38 mouse cellular contexts compared by ENCODE assay signal in genomic region chr6:25675111-25675510, GRCm38 (mm10). TPM values are rescaled to one million over a fixed set of nuclear protein-coding genes. Genes with fewer than 3 reads are reported as not detected.
"Had no signal": no experiment of that assay in that cellular context is flagged by ENCODE, and none has a peak within 500 bp of the region (broad histone marks: within the 10 kb centered on the region; RNA-seq: fewer than 3 reads in every experiment).

No protein-coding gene starts in this region.

- ATAC-seq: liver, embryonic 12.5 days; liver, postnatal 0 days; lung, postnatal 0 days; midbrain, embryonic 13.5 days; midbrain, embryonic 15.5 days; midbrain, embryonic 16.5 days had no signal

- H3K9me3 ChIP-seq: limb, embryonic 10.5 days; limb, embryonic 12.5 days; limb, embryonic 13.5 days; limb, embryonic 15.5 days; liver, embryonic 12.5 days; liver, embryonic 13.5 days; liver, embryonic 15.5 days; lung, embryonic 15.5 days; megakaryocyte, embryonic 14.5 days; midbrain, embryonic 10.5 days; midbrain, embryonic 12.5 days; midbrain, embryonic 13.5 days; midbrain, embryonic 15.5 days; neural tube, embryonic 12.5 days; neural tube, embryonic 13.5 days had no signal

- H3K9ac ChIP-seq: limb, embryonic 12.5 days; limb, embryonic 13.5 days; limb, embryonic 15.5 days; liver, embryonic 12.5 days; liver, embryonic 13.5 days; liver, embryonic 14.5 days; liver, embryonic 15.5 days; liver, postnatal 0 days; lung, embryonic 14.5 days; lung, embryonic 15.5 days; midbrain, embryonic 12.5 days; midbrain, embryonic 13.5 days; midbrain, embryonic 15.5 days; neural tube, embryonic 12.5 days; neural tube, embryonic 13.5 days had no signal

- H3K4me1 ChIP-seq: limb, embryonic 10.5 days; limb, embryonic 12.5 days; limb, embryonic 13.5 days; limb, embryonic 15.5 days; liver, embryonic 12.5 days; liver, embryonic 13.5 days; liver, embryonic 15.5 days; lung, embryonic 15.5 days; megakaryocyte, embryonic 14.5 days; midbrain, embryonic 10.5 days; midbrain, embryonic 12.5 days; midbrain, embryonic 13.5 days; midbrain, embryonic 15.5 days; neural tube, embryonic 12.5 days; neural tube, embryonic 13.5 days had no signal

- H3K27me3 ChIP-seq: limb, embryonic 12.5 days; limb, embryonic 13.5 days; limb, embryonic 15.5 days; liver, embryonic 12.5 days; liver, embryonic 13.5 days; liver, embryonic 15.5 days; lung, embryonic 15.5 days; megakaryocyte, embryonic 14.5 days; midbrain, embryonic 12.5 days; midbrain, embryonic 13.5 days; midbrain, embryonic 15.5 days; neural tube, embryonic 12.5 days; neural tube, embryonic 13.5 days had no signal

- DNase-seq: left cerebral cortex, postnatal 4 days; liver; liver, embryonic 13.5 days; liver, postnatal 0 days; lung, adult 18-20 months; lung, adult 2 months; lung, embryonic 14.5 days; lung, postnatal 10 days; lung, postnatal 14 days; lung, postnatal 36 days; lung, postnatal 4 days; midbrain, embryonic 14.5 days had no signal

- H3K4me3 ChIP-seq: limb, embryonic 10.5 days; limb, embryonic 12.5 days; limb, embryonic 13.5 days; limb, embryonic 15.5 days; liver, embryonic 12.5 days; liver, embryonic 13.5 days; liver, embryonic 15.5 days; lung, embryonic 15.5 days; megakaryocyte, embryonic 14.5 days; midbrain, embryonic 10.5 days; midbrain, embryonic 12.5 days; midbrain, embryonic 13.5 days; midbrain, embryonic 15.5 days; myocyte; neural tube, embryonic 12.5 days; neural tube, embryonic 13.5 days had no signal

- H3K4me2 ChIP-seq: limb, embryonic 12.5 days; limb, embryonic 13.5 days; limb, embryonic 15.5 days; liver, embryonic 11.5 days; liver, embryonic 12.5 days; liver, embryonic 13.5 days; liver, embryonic 15.5 days; lung, embryonic 14.5 days; lung, embryonic 15.5 days; midbrain, embryonic 11.5 days; midbrain, embryonic 12.5 days; midbrain, embryonic 13.5 days; midbrain, embryonic 15.5 days; neural tube, embryonic 12.5 days; neural tube, embryonic 13.5 days had no signal

- H3K27ac ChIP-seq: limb, embryonic 10.5 days; limb, embryonic 12.5 days; limb, embryonic 13.5 days; limb, embryonic 15.5 days; liver, embryonic 12.5 days; liver, embryonic 13.5 days; liver, embryonic 14.5 days; liver, embryonic 15.5 days; lung, embryonic 15.5 days; macrophage; midbrain, embryonic 10.5 days; midbrain, embryonic 12.5 days; midbrain, embryonic 13.5 days; midbrain, embryonic 15.5 days; neural tube, embryonic 12.5 days; neural tube, embryonic 13.5 days had no signal

- H3K36me3 ChIP-seq: limb, embryonic 10.5 days; limb, embryonic 12.5 days; limb, embryonic 13.5 days; limb, embryonic 15.5 days; liver, embryonic 12.5 days; liver, embryonic 13.5 days; liver, embryonic 15.5 days; lung, embryonic 15.5 days; midbrain, embryonic 10.5 days; midbrain, embryonic 12.5 days; midbrain, embryonic 13.5 days; midbrain, embryonic 15.5 days; neural tube, embryonic 12.5 days; neural tube, embryonic 13.5 days had no signal

RNA-seq across cellular contexts. Expression of gene Gpr37, which starts 15.4 kb away (rescaled TPM):
- total RNA-seq: liver, adult 2 months; megakaryocyte progenitor cell, adult 5-6 weeks; megakaryocyte, adult 5-6 weeks; megakaryocyte-erythroid progenitor cell, adult 5-6 weeks; monocyte, adult 5-6 weeks had no signal
- polyA plus RNA-seq: liver, adult 2 months; macrophage had no signal
